Mouse (Mus musculus) stomach, postnatal 0 days (tissue): Measurements from ENCODE around the gene Cnfn.

Experiments used
- CTCF ChIP-seq: IDR thresholded peaks from 2 replicates; pipeline ENCODE4 v1.5.1; 2016; ENCODE audit warnings: antibody characterized with exemption, low read depth, mild to moderate bottlenecking, moderate library complexity
- EP300 ChIP-seq: optimal IDR thresholded peaks from 2 replicates; pipeline ENCODE3; 2016; ENCODE audit warnings: antibody characterized with exemption

- TF ChIP-seq CTCF (no peak), EP300 (no peak)
Observed at GRCm38 (mm10) chr7:25412833-25413441, 43.4 kb upstream of the Cnfn start, which contains the start of gene Cxcl17.
